Mouse (Mus musculus): ENCODE measurements at regions not wholly inside any gene's neighbourhood (a gene's known extent, or its start where the extent isn't known, plus 50 kb on each side); places are given as distances from the start of the nearest gene placed in this dataset.
"Not testable (repeated sequence)": the region's sequence is repeated elsewhere in the genome, so short reads cannot be mapped to it uniquely, and the experiment has no call there.

GRCm38 (mm10) chr17:62111703-62112102 is 769.4 kb downstream of the Efna5 start:
- DNase-seq (ENCODE audit: low spot score in 2 of 2) = not testable (repeated sequence)

- no peak for DNase-seq (ENCODE audit: low spot score in 2 of 2)
Observed at GRCm38 (mm10) chr17:62109052-62109451, 772.1 kb downstream of the Efna5 start.

GRCm38 (mm10) chr17:62083281-62083680 is 797.8 kb downstream of the Efna5 start:
- no peak for DNase-seq (ENCODE audit: low spot score in 2 of 2)

- peak; percentile 15 to 42 for DNase-seq (ENCODE audit: low spot score in 2 of 2)
Observed at GRCm38 (mm10) chr17:62077604-62078003, 803.5 kb downstream of the Efna5 start.

GRCm38 (mm10) chr17:62064939-62065338 is 816.2 kb downstream of the Efna5 start:
- DNase-seq (ENCODE audit: low spot score in 2 of 2) = no peak

GRCm38 (mm10) chr17:62058016-62058415 is 823.1 kb downstream of the Efna5 start:
- DNase-seq (ENCODE audit: low spot score in 2 of 2) = no peak

- no peak for DNase-seq (ENCODE audit: low spot score in 2 of 2)
Observed at GRCm38 (mm10) chr17:62054801-62055200, 826.3 kb downstream of the Efna5 start.

- DNase-seq (ENCODE audit: low spot score in 2 of 2) = no peak
Observed at GRCm38 (mm10) chr17:62048989-62049388, 832.1 kb downstream of the Efna5 start.

GRCm38 (mm10) chr17:62030614-62031013 is 850.5 kb downstream of the Efna5 start:
- no peak for DNase-seq (ENCODE audit: low spot score in 2 of 2)
